Mouse (Mus musculus) liver, embryonic 14 days (tissue): ENCODE data around the gene Ppil2. TPM values are rescaled to one million over a fixed set of nuclear protein-coding genes. Genes with fewer than 3 reads are reported as not detected.

Source experiments
- polyA plus RNA-seq: library from polyadenylated mRNA; depleted of rRNA; stranded (reverse); fragments of >200 nt; gene quantifications from 2 replicates; pipeline ENCODE4 v1.2.3, GENCODE M21; 2012; rRNA removed

Gene Ppil2
- polyA plus RNA-seq = 32.2 and 35.2 TPM in 2 replicates

DNA sequence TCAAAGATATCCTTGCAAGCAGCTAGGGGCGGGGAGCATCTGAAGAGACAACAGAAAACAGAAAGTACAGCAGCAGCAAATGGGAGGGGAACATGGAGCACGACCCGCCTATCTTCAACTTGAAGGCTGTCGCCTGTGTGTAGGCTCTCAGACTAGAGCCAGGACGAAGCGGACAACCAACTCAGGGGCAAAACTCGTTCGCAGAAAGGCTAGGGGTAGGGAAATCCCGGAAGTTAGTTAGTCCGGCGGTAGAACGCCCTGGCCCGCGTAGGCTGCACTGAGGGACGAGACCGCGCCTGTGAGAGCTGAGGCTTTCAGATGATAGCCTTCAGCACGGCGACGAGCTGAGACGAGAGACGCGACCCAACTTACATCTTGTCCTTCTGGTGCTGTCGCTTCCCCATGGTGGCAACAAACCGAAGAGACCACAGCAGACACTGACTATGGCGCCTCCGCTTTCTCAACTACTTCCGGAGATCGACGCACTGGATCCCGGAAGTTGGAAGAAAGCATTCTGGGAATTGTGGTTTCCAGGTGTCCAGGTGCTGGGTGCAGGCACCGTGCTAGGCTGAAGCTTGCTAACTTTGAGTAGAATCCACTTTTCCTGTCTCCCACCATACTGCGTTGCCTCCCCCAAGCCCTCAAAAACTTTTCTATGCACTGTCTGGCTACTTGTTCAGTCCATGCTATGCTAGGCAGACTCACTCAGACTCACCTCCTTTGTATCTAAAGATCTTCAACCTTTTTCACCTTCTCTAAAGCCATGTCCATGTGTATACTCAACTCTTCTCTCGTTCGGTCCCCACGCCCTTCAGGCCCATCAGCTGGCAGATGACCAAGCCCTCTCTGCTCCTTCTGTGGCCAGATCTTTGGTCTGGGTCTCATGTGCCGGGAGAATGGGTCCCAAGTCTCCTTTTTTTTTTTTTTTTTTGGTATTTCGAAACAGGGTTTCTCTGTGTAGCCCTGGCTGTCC lies at the start of gene Ppil2:
TSS of gene Ppil2 (minus strand) at position 487 of the 973 bp plus-strand sequence.

DNA sequence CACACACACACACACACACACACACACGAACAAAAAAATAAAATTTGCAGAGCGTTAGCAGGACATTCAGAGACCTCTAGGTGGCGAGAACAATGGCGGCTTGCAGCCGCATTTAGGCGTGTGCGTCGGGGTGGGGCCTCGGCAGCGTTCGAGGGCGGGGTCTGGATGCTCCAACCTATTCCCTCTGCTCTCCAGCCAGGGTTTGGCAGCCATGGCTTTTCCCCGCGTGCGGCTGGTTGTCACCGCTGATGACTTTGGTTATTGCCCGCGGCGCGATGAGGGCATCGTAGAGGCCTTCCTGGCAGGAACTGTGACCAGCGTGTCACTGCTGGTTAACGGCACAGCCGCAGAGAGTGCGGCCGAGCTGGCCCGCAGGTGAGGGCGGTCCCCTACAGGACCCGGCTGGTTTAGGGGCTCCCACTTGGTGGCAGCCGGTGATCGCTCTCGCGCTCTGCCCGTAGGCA lies 35.7 kb upstream of the Ppil2 start, which contains the start of gene Ccdc116:
TSS of gene Ccdc116 (minus strand) at position 458 of the 464 bp plus-strand sequence.

DNA sequence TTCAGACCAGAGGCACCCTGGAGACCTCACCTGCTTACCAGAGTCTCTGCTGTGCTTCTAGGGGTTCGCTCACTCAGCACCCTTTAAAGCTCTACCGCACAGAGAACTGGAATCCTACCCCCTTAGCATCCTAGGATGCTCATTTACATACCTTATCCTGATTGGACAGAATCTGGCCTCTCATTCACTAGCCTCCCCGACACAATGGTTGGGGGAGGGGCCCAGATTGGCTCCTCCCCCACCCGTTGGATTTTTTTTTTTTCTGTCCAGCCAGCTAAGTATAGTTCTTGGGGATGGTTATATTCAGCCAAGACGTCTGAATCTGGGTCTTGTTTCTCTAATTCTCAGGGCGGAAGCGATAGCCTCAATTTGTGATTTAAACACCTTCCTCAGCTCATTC lies 33.3 kb upstream of the Ppil2 start, which contains the start of gene Ydjc:
TSS of gene Ydjc (plus strand) at position 283 of the 400 bp plus-strand sequence.

DNA sequence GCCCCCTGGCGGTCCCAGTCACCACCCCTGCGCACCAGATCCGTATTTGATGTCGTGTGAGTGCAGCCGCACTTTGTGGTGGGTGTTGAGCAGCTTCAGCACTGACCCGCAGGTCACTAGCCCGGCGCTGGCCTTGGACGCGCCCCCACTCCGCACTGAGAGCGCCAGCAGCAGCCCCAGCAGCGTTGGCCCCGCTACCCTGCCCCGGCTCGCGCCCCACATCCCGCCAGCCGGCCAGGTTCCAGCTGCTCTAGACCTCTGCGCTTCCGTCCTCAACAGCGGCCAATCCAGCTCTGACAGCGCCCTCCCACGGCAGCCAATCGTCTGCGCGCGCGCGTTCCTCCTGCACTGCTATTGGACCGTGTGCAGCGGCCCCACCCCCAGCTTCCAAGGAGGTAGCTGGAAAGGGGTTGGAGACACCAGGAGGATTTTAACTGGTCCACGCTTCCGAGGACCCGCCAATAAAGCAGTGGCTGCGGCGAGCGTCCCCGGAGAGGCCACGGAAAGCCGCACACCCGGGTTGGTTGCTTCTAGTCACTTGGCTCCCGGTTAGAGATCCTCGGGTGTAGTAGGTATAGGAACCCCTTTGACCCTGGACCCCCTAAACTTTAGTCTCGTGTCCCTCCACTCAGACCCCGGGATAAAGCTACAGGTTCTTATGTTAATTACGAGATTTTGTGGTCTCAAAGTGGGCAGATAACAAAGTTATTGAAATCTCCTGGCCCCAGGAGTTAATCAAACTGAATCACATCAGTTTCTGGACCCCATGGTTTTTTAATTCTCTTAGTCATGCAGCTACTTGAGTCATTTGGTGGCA lies 21.2 kb upstream of the Ppil2 start, which contains the start of gene Sdf2l1:
TSS of gene Sdf2l1 (minus strand) at position 295 of the 817 bp plus-strand sequence.

DNA sequence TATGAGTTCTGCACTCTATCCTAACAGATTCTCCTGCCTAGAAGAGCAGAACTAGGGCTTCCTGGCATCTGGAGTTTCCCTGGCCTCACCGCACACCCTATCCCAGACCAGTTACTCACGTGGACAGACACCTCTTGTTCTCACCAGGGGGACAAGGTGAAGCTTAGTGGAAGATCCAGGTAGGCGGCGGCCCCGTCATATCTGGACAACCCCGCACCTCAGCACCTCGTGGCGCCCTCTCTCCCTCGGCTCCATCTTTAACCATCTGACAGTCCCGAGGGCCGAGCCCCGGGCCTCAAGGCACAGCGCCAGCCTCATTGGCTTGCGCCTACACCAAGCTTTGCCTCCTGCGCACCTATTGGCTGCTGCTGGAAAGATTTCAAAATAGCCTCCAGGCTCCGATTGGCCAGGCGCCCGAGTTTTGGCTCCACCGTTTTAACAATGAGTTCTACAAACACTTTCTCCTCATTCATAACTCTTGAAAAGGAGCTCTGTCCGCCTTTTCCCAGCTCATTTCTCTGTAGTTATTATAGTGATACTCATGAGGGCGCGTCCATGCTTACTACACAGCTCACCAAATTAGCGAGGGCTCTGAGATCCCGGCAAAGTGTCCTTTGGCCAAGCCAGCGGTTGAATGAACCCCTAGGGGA lies 13.9 kb upstream of the Ppil2 start, which contains the start of gene 2610318N02Rik:
TSS of gene 2610318N02Rik (minus strand) at position 297 of the 650 bp plus-strand sequence.

DNA sequence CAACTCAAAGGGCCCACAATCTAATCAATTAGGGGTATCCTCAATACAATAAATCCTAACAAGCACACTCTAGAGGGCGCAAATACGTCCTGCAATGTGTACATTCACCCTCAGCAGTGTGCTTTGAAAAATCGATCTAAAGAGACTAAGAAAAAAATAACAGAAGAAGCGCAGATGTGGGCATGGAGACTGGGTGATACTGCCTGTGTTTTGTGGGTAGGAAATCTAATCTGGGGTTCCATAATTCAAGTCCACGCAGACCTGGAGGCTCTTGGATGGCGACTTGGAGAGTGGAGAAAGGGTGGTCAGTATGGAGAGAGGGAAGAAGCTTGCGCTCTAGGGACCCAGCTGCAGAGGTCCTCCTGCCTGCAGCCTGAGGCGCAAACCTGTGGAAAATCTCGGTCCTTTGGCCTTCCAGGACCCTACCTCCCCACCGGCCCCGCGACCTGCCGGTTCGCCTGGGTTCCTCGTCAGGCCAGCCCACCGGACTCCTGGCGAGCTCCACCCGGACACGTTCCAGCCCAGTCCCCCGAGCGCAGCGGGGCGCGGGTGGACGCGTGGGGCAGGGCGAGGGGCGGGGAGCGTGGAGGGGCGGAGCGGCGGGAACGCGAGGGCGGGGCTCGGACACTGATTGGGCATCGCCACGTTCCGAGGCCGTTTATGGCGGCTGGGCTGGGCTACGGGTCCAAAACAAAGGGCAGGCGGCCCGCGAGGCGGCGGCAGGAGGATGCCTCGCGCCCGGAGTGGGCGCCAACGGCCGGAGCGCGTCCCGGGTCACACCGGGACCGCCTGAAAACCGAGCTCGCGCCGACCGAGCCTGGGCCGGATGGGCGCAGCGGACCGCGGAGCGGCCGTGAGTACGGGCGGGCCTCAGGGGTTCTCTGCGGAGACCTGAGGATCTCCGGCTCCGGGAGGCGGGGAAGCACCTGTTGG lies 41.3 kb downstream of the Ppil2 start, which contains the start of gene Ypel1:
TSS of gene Ypel1 (plus strand) at position 186 of the 933 bp plus-strand sequence.

Other genes starting within 250 kb of the Ppil2 start
- gene Igll1, start 247.3 kb downstream of the Ppil2 start, polyA plus RNA-seq = 1.1 and 1.6 TPM in 2 replicates
- gene Top3b, start 240.5 kb downstream of the Ppil2 start, polyA plus RNA-seq = 24.8 and 28.3 TPM in 2 replicates
- 1.2 and 1.3 TPM in 2 replicates for gene Vpreb1, start 240.4 kb downstream of the Ppil2 start, polyA plus RNA-seq
- 4.8 and 5.5 TPM in 2 replicates for gene Ppm1f, start 214.8 kb downstream of the Ppil2 start, polyA plus RNA-seq
- 54.9 and 64.9 TPM in 2 replicates for gene Mapk1, start 127.9 kb downstream of the Ppil2 start, polyA plus RNA-seq
- 0.32 and 0.42 TPM in 2 replicates for gene Ypel1, start 41.6 kb downstream of the Ppil2 start, polyA plus RNA-seq
- gene 2610318N02Rik, start 13.9 kb upstream of the Ppil2 start, polyA plus RNA-seq = 23.3 and 23.4 TPM in 2 replicates
- gene Sdf2l1, start 21.1 kb upstream of the Ppil2 start, polyA plus RNA-seq = 23.8 and 24.0 TPM in 2 replicates
- gene Ydjc, start 33.4 kb upstream of the Ppil2 start, polyA plus RNA-seq = 8.4 and 9.2 TPM in 2 replicates
- 0.76 and 0.99 TPM in 2 replicates for gene Ccdc116, start 36.0 kb upstream of the Ppil2 start, polyA plus RNA-seq
- 69.6 and 76.0 TPM in 2 replicates for gene Ube2l3, start 91.4 kb upstream of the Ppil2 start, polyA plus RNA-seq
- gene Rimbp3, start 97.3 kb upstream of the Ppil2 start, polyA plus RNA-seq = 0.03 TPM in 2 replicates
- 2.0 and 2.4 TPM in 2 replicates for gene Hic2, start 122.3 kb upstream of the Ppil2 start, polyA plus RNA-seq
- gene Tmem191c, start 164.8 kb upstream of the Ppil2 start, polyA plus RNA-seq = 3.9 and 4.2 TPM in 2 replicates
- gene Serpind1, start 220.1 kb upstream of the Ppil2 start, polyA plus RNA-seq = 102 and 121 TPM in 2 replicates